Mouse (Mus musculus) hindbrain, embryonic 10.5 days (tissue): Measurements from ENCODE around the gene Plcg2. TPM values are rescaled to one million over a fixed set of nuclear protein-coding genes. Genes with fewer than 3 reads are reported as not detected.

Experiments used
- DNase-seq: peaks from one replicate; pipeline ENCODE4 v3.0.0-alpha.2; 2017; ENCODE audit warnings: low spot score
- H3K27ac ChIP-seq: fragments of 300-500 bp; sonication (generic); 2 replicates; pipeline ENCODE4 v1.5.1; 2016; ENCODE audit warnings: mild to moderate bottlenecking, moderate library complexity
- H3K27me3 ChIP-seq: fragments of 300-500 bp; sonication (generic); 2 replicates; pipeline ENCODE4 v1.6.1; 2016; ENCODE audit warnings: mild to moderate bottlenecking; ENCODE audit not compliant: poor library complexity, insufficient read depth, severe bottlenecking
- H3K36me3 ChIP-seq: fragments of 300-500 bp; sonication (generic); 2 replicates; pipeline ENCODE4 v1.6.1; 2016; ENCODE audit warnings: mild to moderate bottlenecking, moderate library complexity
- H3K4me1 ChIP-seq: fragments of 300-500 bp; sonication (generic); replicated peaks from 2 replicates; pipeline ENCODE4 v1.6.1; 2016; ENCODE audit warnings: mild to moderate bottlenecking
- H3K4me3 ChIP-seq: fragments of 300-500 bp; sonication (generic); 2 replicates; pipeline ENCODE4 v1.5.1; 2016; ENCODE audit warnings: mild to moderate bottlenecking, moderate library complexity
- H3K9me3 ChIP-seq: fragments of 300-500 bp; sonication (generic); 2 replicates; pipeline ENCODE4 v1.6.1; 2016; ENCODE audit warnings: mild to moderate bottlenecking, moderate library complexity
- WGBS: fragments of 180-500 bp; shearing (Covaris S2); methylation state at CpG from one replicate; pipeline ENCODE4 v1.1.7; 2016; 5-methylcytosine and 5-hydroxymethylcytosine counted together
- polyA plus RNA-seq: library from polyadenylated mRNA; unstranded; fragments of >200 nt; fragmentation: Nextera tagmentation; extraction: Ambion mirVana; gene quantifications from 2 replicates; pipeline ENCODE4 v1.2.1, GENCODE M21; 2016

Gene Plcg2
- polyA plus RNA-seq, 1 experiment from 2014 or later: 3.7 TPM

- Histone ChIP-seq H3K4me3 (no peak overlapping the region), H3K27ac (no peak overlapping the region), H3K27me3 (no peaks in the 10 kb centered on the region), H3K36me3 (no peaks in the 10 kb centered on the region), H3K9me3 (0 out of 2 replicates have a peak, but pooled peaks cover 3% of the 10 kb centered on the region), H3K4me1 (peaks cover 3% of the 10 kb centered on the region; the same call in 1 of the 2 replicates)
- no peak for DNase-seq
- WGBS: 79% methylated on average over 5 of the region's 6 CpGs
Observed at GRCm38 (mm10) chr8:117536862-117537261, 38.8 kb downstream of the Plcg2 start.

- H3K9me3 ChIP-seq: 0 out of 2 replicates have a peak, but pooled peaks cover 3% of the 10 kb centered on the region
- 72% methylated on average over 7 of the region's 7 CpGs for WGBS
- H3K4me1 ChIP-seq: peaks cover 3% of the 10 kb centered on the region; the same call in 1 of the 2 replicates
- no peak overlapping the region for H3K27ac ChIP-seq
- H3K27me3 ChIP-seq: no peaks in the 10 kb centered on the region
- no peak overlapping the region for H3K4me3 ChIP-seq
- no peaks in the 10 kb centered on the region for H3K36me3 ChIP-seq
- DNase-seq: no peak
Observed at GRCm38 (mm10) chr8:117537751-117538150, 39.7 kb downstream of the Plcg2 start.

- Histone ChIP-seq H3K4me3 (no peak overlapping the region), H3K9me3 (no peaks in the 10 kb centered on the region), H3K4me1 (no peaks in the 10 kb centered on the region), H3K36me3 (no peaks in the 10 kb centered on the region), H3K27me3 (no peaks in the 10 kb centered on the region), H3K27ac (no peak overlapping the region)
- no peak for DNase-seq
Observed at GRCm38 (mm10) chr8:117542951-117543350, 44.9 kb downstream of the Plcg2 start.

DNA sequence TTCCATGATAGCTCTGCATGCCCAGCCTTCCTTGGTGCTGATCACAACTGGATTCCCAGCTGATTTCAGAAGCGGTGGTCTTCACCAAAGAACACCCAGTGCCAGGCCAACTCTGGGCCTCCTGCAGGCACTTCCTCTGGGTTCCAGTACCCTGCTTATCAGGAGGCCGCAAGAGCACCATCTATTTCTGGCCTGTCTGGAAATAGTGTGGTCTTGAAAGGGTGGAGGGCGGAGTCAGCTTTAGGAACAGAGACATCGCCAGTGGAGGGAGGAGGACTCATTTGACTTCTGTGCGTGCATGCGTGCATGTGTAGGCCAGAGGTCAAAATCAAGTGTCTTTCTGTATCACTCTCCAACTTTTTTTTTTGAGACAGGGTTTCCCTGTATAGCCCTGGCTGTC is 45.7 kb downstream of the Plcg2 start:
- H3K9me3 ChIP-seq: no peaks in the 10 kb centered on the region

GRCm38 (mm10) chr8:117545043-117545442 is 47.0 kb downstream of the Plcg2 start:
- Histone ChIP-seq H3K4me1 (no peaks in the 10 kb centered on the region), H3K36me3 (no peaks in the 10 kb centered on the region), H3K27ac (no peak overlapping the region), H3K9me3 (no peaks in the 10 kb centered on the region), H3K4me3 (no peak overlapping the region), H3K27me3 (no peaks in the 10 kb centered on the region)
- DNase-seq: no peak
- WGBS: 70% methylated on average over 8 of the region's 8 CpGs

More for the DNA sequence above, 45.7 kb downstream of the Plcg2 start:
- DNase-seq: no peak
- 69% methylated on average over 6 of the region's 6 CpGs for WGBS
- no peak overlapping the region for H3K27ac ChIP-seq
- no peaks in the 10 kb centered on the region for H3K4me1 ChIP-seq
- no peaks in the 10 kb centered on the region for H3K36me3 ChIP-seq
- no peaks in the 10 kb centered on the region for H3K27me3 ChIP-seq
- H3K4me3 ChIP-seq: no peak overlapping the region

DNA sequence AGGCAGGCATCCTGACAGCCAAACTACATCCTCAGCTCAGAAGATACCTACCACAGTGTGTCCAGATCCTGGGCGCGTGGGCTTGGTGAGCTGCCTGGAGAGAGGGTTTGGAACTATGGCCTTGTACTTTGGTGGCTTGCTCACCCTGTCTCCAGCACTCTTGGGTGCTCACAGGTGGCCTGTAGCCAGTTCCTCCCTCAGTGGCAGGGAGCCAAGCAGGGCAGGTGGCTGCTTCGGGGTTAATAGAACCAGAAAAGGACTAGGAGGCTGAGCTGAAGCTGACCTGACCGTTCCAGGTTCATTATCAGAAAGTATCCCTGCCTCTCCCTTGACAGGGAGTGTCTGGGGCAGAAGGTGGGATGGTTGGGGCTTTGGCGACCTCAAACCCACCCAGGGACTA is 48.3 kb downstream of the Plcg2 start:
- Histone ChIP-seq H3K4me3 (no peak overlapping the region), H3K27me3 (no peaks in the 10 kb centered on the region), H3K27ac (no peak overlapping the region), H3K9me3 (no peaks in the 10 kb centered on the region), H3K36me3 (no peaks in the 10 kb centered on the region), H3K4me1 (no peaks in the 10 kb centered on the region)
- no peak for DNase-seq
- WGBS: 82% methylated on average over 5 of the region's 5 CpGs

GRCm38 (mm10) chr8:117547945-117548344 is 49.9 kb downstream of the Plcg2 start:
- H3K4me1 ChIP-seq: no peaks in the 10 kb centered on the region
- H3K9me3 ChIP-seq: no peaks in the 10 kb centered on the region
- no peaks in the 10 kb centered on the region for H3K27me3 ChIP-seq
- no peak overlapping the region for H3K4me3 ChIP-seq
- 92% methylated on average over 5 of the region's 5 CpGs for WGBS
- no peaks in the 10 kb centered on the region for H3K36me3 ChIP-seq
- no peak overlapping the region for H3K27ac ChIP-seq
- DNase-seq: no peak

DNA sequence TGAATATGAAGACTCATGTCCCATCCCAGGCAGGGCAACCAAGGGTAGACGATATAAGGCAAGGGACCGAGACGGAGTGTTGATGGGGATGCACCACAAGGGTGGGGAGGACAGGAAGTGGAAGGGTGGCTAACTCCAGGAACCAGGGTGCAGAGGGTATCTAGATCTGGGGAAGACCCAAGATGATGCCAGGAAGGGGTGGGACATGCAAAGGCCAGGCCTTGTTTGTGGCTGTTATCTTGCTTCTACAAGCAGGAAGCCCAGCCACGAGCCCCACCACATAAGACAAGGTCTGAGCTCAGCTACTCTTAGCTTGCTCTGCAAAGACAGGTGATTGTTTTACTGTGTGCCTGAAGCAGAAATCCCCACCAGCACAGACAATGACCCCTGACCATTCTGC is 50.4 kb downstream of the Plcg2 start:
- Histone ChIP-seq H3K36me3 (no peaks in the 10 kb centered on the region), H3K27ac (no peak overlapping the region), H3K9me3 (no peaks in the 10 kb centered on the region), H3K27me3 (no peaks in the 10 kb centered on the region), H3K4me3 (no peak overlapping the region), H3K4me1 (no peaks in the 10 kb centered on the region)
- no peak for DNase-seq
- 87% methylated on average over 4 of the region's 4 CpGs for WGBS

DNA sequence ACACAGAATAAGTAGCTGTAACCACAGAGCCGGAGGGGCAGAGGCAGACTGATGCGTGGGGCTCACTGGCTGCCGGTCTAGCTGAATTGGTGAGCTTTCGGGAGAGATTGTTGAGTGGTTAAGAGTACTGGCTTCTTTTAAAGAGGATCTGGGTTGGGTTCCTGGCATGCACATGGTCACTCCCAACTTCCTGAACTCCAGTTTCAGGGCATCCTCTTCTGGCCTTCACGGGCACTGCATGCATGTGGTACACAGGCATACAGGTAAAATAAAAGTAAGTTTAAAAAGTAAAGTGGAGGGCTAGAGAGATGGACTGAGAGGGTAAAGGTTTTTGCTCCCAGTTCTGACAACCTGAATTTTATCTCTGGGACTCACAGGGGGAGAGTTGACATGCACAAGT is 52.4 kb downstream of the Plcg2 start:
- Histone ChIP-seq H3K27ac (no peak overlapping the region), H3K4me3 (no peak overlapping the region), H3K9me3 (no peaks in the 10 kb centered on the region), H3K36me3 (no peaks in the 10 kb centered on the region), H3K4me1 (no peaks in the 10 kb centered on the region), H3K27me3 (no peaks in the 10 kb centered on the region)
- DNase-seq: no peak
- WGBS: 90% methylated on average over 5 of the region's 5 CpGs

GRCm38 (mm10) chr8:117561014-117561413 is 62.9 kb downstream of the Plcg2 start:
- Histone ChIP-seq H3K27ac (no peak overlapping the region), H3K27me3 (peaks cover 23% of the 10 kb centered on the region), H3K36me3 (no peaks in the 10 kb centered on the region), H3K4me1 (peaks cover 9% of the 10 kb centered on the region), H3K9me3 (no peaks in the 10 kb centered on the region), H3K4me3 (no peak overlapping the region)
- 82% methylated on average over 4 of the region's 4 CpGs for WGBS
- no peak for DNase-seq

GRCm38 (mm10) chr8:117561735-117562361 is 63.8 kb downstream of the Plcg2 start:
- Histone ChIP-seq H3K27me3 (peaks cover 23% of the 10 kb centered on the region), H3K4me3 (peak overlapping the region; percentile 29), H3K27ac (no peak overlapping the region), H3K4me1 (peaks cover 11% of the 10 kb centered on the region), H3K9me3 (no peaks in the 10 kb centered on the region), H3K36me3 (no peaks in the 10 kb centered on the region)
- no peak for DNase-seq
- WGBS: 22% methylated on average over 17 of the region's 17 CpGs

DNA sequence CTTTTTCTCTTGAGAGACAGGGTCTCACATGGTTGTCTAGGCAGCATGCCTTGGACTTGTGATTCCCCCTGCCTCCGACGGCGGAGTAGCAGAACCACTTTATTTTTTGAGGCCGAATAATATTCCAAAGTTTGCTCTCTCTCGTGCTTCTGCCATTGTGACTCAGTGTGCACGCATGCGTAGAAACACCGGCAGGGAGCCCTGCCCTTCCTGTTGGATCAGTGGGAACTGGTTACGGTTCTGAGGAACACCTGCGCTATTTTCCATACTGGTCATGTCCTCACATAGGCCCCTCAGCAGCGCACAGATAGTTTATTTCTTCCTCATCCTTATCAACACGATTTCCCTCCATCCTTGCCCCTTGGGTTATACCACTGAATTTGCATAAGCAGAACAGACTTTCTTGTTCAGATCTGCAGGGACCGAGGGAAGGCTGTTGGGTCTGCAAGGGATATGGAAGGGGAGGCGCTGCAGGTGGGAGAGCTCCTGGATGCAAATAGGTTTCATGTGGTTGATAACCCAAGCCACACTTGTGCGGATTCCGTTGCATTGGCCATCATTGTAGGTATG is 64.4 kb downstream of the Plcg2 start:
- Histone ChIP-seq H3K4me3 (peak overlapping the region; percentile 29), H3K27ac (no peak overlapping the region), H3K4me1 (peaks cover 11% of the 10 kb centered on the region), H3K27me3 (peaks cover 23% of the 10 kb centered on the region), H3K36me3 (no peaks in the 10 kb centered on the region), H3K9me3 (no peaks in the 10 kb centered on the region)
- 30% methylated on average over 16 of the region's 16 CpGs for WGBS
- DNase-seq: no peak

GRCm38 (mm10) chr8:117569409-117569808 is 71.3 kb downstream of the Plcg2 start:
- Histone ChIP-seq H3K4me3 (no peak overlapping the region), H3K27ac (no peak overlapping the region), H3K9me3 (no peaks in the 10 kb centered on the region), H3K27me3 (no peaks in the 10 kb centered on the region), H3K36me3 (no peaks in the 10 kb centered on the region), H3K4me1 (0 out of 2 replicates have a peak, but pooled peaks cover 2% of the 10 kb centered on the region)
- peak; percentile 79 for DNase-seq
- WGBS: 39% methylated on average over 5 of the region's 5 CpGs
